Mouse (Mus musculus): ENCODE data around the gene Sun5. TPM values are rescaled to one million over a fixed set of nuclear protein-coding genes. Genes with fewer than 3 reads are reported as not detected.

The Sun5 gene
- total RNA-seq, 2 experiments from 2014 or later, result not detected

- no peak for DNase-seq
These were observed 62.0 kb downstream of the Sun5 start for GRCm38 (mm10) chr2:153808841-153809240.

- no peak for DNase-seq
These were observed 62.7 kb downstream of the Sun5 start for GRCm38 (mm10) chr2:153808146-153808545.

- DNase-seq, result peak; percentile 49 to 60
These were observed 63.4 kb downstream of the Sun5 start for GRCm38 (mm10) chr2:153807464-153807863.

Other genes with a start within 250 kb of the Sun5 start
- 10 to 100 TPM; 30.5 to 32.9 TPM for gene Commd7, start 238.3 kb downstream of the Sun5 start, total RNA-seq (2021)
- gene Dnmt3b, start 221.6 kb downstream of the Sun5 start, total RNA-seq (2021), result 1 to 10 TPM; 1.3 to 1.6 TPM
- gene Dnmt3c, start 174.4 kb downstream of the Sun5 start, total RNA-seq (2021), result not detected
- 10 to 100 TPM; 84.1 to 92.7 TPM for gene Mapre1, start 129.8 kb downstream of the Sun5 start, total RNA-seq (2021)
- under 1 TPM; 0.07 to 0.40 TPM for gene Efcab8, start 91.2 kb downstream of the Sun5 start, total RNA-seq (2021)
- not detected for gene Bpifb2, start 4.0 kb upstream of the Sun5 start, total RNA-seq (2021)
- not detected for gene Bpifb6, start 29.3 kb upstream of the Sun5 start, total RNA-seq (2021)
- gene Bpifb3, start 47.1 kb upstream of the Sun5 start, total RNA-seq (2021), result not detected
- gene Bpifb4, start 67.1 kb upstream of the Sun5 start, total RNA-seq (2021), result not detected
- not detected for gene Bpifa6, start 103.9 kb upstream of the Sun5 start, total RNA-seq (2021)
- gene Bpifa2, start 137.2 kb upstream of the Sun5 start, total RNA-seq (2021), result not detected